Mouse (Mus musculus): Measurements from ENCODE around the gene Usp10.

GRCm38 (mm10) chr8:120004705-120005381 is 94.7 kb downstream of the Usp10 start:
- TF ChIP-seq EP300 (IDR thresholded peaks at IDR 0.05; ENCODE audit: low read length) (no peak), ZC3H11A (IDR thresholded peaks at IDR 0.05; ENCODE audit: low read depth, low read length) (no peak), POLR2A (IDR thresholded peaks at IDR 0.05; ENCODE audit: low read depth, low read length) (no peak), CTCF (conservative IDR thresholded peaks at IDR 0.05 in 1 of 2, IDR thresholded peaks at IDR 0.05 in 1 of 2; ENCODE audit: low read depth in 2 of 2, low read length in 2 of 2) (no peak), TCF12 (IDR thresholded peaks at IDR 0.05; ENCODE audit: low read depth, low read length) (no peak)

Measured in CH12.LX (cell line).